Mouse (Mus musculus) stomach, postnatal 0 days (tissue): ENCODE results near the gene Tma7.

Source experiments
- CTCF ChIP-seq: IDR thresholded peaks from 2 replicates; pipeline ENCODE4 v1.5.1; 2016; ENCODE audit warnings: antibody characterized with exemption, low read depth, mild to moderate bottlenecking, moderate library complexity
- EP300 ChIP-seq: optimal IDR thresholded peaks from 2 replicates; pipeline ENCODE3; 2016; ENCODE audit warnings: antibody characterized with exemption

DNA sequence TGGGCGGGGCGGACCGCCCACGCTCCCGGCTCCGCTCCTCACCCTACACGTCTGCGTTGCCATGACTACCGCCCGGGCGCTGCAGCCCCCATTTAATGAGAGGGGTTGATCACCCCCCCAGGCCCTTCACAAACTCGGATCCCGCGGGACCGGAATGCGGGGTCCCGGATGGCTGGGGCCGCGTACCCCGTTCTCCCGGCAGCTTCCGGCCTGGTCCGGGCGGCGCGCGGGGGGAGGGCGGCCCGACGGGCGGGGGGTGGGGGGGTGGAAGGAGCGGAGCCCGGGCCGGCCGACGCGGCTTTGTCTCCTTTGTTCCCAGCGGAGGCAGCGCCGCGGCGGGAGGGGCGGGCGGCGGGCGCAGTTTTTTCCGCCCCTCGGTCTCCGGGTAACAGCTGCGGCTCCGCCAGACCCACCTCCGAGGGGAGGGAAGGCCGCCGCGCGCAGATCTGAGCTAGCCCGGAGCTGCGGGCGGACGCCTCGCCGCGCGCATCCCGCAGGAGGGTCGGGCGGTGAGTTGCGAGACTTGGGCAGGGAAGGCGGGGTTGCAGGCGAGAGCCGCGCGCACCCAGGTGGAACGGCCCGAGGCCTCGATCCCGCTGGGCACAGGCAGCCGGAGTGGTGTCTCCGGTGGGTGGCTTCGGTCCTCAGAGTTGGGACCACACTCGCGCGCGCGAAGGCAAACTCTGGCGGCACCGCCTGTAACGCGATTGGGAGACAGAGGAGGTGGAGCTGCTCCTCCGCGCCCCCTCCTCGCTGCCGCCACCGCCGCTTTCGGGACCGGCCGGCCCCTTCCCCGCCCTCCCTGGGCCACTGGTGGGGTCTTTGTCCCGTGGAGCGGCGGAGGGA is 13.0 kb upstream of the Tma7 start, which contains the start of gene Plxnb1:
- TF ChIP-seq EP300 (no peak), CTCF (no peak)
